Mouse (Mus musculus) left cerebral cortex, postnatal 4 days (tissue): ENCODE measurements around the gene Arl14. TPM values are rescaled to one million over a fixed set of nuclear protein-coding genes. Genes with fewer than 3 reads are reported as not detected.
"Not testable (repeated sequence)": the region's sequence is repeated elsewhere in the genome, so short reads cannot be mapped to it uniquely, and the experiment has no call there.

Experiments
- DNase-seq: peaks from one replicate; pipeline ENCODE4 v3.0.0-alpha.2; 2022
- intact Hi-C: fragments of 180-260 bp; cut with DNase I; formaldehyde crosslinking; loops from one replicate; pipeline ENCODE4 v1.15.1; 2025
- total RNA-seq, 2 experiments: library from RNA; stranded (reverse); gene quantifications; 2 replicates each; pipeline ENCODE4 v1.2.3; 2021

Arl14 gene
- total RNA-seq, 2 experiments from 2014 or later: not detected

DNA sequence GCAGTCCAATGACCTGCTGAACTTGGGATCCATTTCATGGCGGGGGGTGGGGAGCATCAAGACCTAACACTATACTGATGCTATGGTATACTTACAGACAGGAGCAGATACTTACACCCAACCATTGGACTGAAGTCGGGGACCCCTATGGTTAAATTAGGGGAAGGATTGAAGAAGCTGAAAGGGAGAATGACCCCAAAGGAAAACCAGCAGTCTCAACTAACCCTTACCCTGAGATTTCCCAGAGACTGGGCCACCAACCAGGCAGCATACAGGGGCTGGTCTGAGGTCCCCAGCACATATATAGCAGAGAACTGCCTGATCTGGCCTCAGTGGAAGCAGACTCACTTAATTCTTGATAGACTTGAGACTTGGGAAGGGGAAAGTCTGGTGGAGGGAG lies 10.0 kb upstream of the Arl14 start:
- intact Hi-C loops: no loop called here
- no peak for DNase-seq

GRCm38 (mm10) chr3:69213465-69213864 lies 8.8 kb upstream of the Arl14 start:
- intact Hi-C loops: no loop called here
- DNase-seq: no peak

- intact Hi-C loops: no loop called here
Measured at GRCm38 (mm10) chr3:69214566-69214965, 7.7 kb upstream of the Arl14 start.

GRCm38 (mm10) chr3:69222502-69222900 lies 282 bp downstream of the Arl14 start:
- DNase-seq: no peak
- intact Hi-C loops: no loop called here

More at GRCm38 (mm10) chr3:69214566-69214965, 7.7 kb upstream of the Arl14 start:
- DNase-seq: no peak

DNA sequence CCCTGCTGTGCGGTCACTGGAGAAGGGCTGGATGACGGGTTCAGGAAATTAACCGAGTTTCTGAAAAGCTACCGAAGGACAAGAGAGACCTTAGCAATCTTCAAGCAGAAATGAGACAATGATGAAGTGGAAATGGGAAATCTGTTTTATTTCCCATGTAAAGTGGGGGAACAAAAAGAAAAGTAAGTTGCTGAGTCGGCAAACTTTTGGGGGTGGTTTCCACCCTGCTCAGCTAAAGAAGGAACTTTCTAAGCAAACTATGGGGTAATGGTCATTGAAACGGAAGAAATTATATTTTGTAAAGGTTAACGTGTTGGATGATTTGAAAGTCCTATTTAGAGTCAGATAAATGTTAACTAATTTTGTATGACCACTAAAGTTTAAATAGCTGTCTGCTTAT lies 768 bp downstream of the Arl14 start:
- intact Hi-C loops: no loop called here
- no peak for DNase-seq

GRCm38 (mm10) chr3:69223666-69224065 lies 1.4 kb downstream of the Arl14 start:
- intact Hi-C loops: no loop called here

DNA sequence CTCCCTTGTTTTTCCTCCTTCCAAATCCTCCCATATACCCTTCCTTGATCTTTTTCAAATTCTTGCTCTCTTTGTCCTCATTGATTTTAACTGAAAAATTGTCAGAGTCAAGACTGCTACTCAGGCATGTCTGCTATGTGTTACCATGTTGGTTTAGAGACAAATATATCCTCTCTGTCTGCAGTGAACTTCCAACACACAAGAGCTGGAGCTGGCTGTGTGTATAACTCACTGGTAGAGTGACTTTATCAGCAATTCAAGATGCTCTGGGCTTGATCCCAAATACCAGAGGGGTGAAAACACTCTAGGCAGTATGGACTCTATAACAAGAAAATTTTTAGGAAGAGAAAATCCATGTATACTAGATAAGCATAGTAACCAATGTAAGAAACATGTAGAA lies 2.8 kb downstream of the Arl14 start:
- intact Hi-C loops: no loop called here

More at GRCm38 (mm10) chr3:69223666-69224065, 1.4 kb downstream of the Arl14 start:
- DNase-seq: no peak

GRCm38 (mm10) chr3:69226496-69226895 lies 4.3 kb downstream of the Arl14 start:
- no peak for DNase-seq
- intact Hi-C loops: no loop called here

More for the DNA sequence above, 2.8 kb downstream of the Arl14 start:
- no peak for DNase-seq

- intact Hi-C loops: no loop called here
- no peak for DNase-seq
Measured at GRCm38 (mm10) chr3:69228002-69228401, 5.8 kb downstream of the Arl14 start.

- intact Hi-C loops: no loop called here
- no peak for DNase-seq
Measured at GRCm38 (mm10) chr3:69231522-69232138, 9.4 kb downstream of the Arl14 start.

- intact Hi-C loops, DNase-seq: not testable (repeated sequence)
Measured at GRCm38 (mm10) chr3:69233552-69234189, 11.5 kb downstream of the Arl14 start.

DNA sequence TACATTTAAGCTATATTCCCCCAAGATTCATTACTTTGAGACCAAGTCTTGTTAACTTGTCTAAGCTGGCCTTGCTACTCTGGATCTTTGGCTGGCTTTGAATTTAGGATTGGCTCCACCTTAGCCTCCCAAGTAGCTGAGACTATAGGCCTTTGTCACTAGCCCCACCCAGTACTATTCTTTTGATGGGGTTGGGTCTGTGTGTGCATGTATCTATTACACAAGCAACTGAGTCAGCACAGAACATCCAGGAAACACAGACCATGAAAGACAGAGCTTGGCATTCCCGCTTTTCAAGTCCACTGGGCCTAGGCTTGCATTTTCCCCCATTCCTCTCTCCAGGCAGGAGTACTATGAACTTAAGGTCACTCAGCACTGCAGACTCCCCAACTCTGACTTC lies 12.3 kb downstream of the Arl14 start:
- no peak for DNase-seq
- intact Hi-C loops: no loop called here

GRCm38 (mm10) chr3:69235806-69236205 lies 13.6 kb downstream of the Arl14 start:
- DNase-seq: no peak
- intact Hi-C loops: no loop called here

- intact Hi-C loops: no loop called here
- no peak for DNase-seq
Measured at GRCm38 (mm10) chr3:69236491-69236890, 14.3 kb downstream of the Arl14 start.

GRCm38 (mm10) chr3:69238141-69238851 lies 16.1 kb downstream of the Arl14 start:
- DNase-seq: peak; percentile 72
- intact Hi-C loops: no loop called here

DNA sequence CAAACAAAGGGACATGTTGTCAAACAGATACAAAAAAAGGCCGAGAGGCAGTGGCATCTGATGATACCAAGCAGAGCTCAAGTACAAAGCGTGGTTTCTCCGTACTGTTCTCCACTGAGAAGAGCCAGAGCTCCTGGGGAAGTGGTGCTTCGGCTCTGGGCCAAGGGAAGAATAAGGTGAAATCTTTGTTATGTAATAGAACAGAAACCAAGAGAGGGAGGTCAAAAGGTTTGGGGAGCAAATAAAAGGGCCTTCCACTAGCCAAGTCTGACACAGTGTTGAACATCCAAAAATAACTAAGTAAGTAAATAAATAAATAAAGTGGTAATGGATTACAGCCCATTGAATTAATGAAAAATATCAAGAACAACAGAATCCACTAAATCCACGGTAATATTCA lies 17.0 kb downstream of the Arl14 start:
- intact Hi-C loops: no loop called here
- DNase-seq: no peak

- DNase-seq: no peak
- intact Hi-C loops: loop anchor here (10.0 kb wide), 1 partner anchor 464 kb away; no protein-coding TSS in a partner anchor
Measured at GRCm38 (mm10) chr3:69241020-69241419, 18.8 kb downstream of the Arl14 start.

DNA sequence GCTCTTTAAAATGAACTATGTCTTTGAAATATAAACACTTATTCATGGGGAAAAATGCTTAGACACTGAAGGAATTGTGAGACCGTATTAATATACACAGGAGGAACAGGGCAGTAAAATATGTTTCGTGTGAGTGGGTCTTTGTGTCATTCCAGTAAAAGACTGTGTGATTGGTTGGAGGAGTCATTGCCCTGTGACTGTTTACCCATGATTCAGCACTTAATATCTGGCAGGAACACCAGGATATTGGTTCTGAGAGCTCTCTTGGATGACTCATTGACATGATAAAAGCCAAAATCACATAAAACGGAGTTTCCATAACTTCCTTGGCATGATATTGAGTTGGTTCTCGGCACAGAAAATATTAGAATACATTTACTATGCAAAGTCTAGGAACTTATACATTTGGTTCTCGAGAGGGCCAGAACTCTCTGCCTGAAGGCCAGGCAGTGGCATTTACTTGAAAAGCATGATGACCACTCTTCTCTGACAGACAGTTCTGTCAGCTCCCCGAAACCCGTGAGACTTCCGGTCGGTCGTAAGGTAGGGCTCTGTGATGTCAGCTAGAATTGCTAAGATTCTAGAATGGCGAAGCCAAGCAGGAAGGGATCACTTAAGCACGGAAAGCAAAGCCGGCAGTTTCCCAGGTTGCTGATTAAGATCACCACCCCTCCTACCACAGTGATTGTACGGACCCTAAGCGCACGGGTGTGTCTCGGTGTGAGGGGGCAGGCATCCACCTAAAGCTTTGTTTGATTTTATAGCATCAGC lies 31.1 kb downstream of the Arl14 start:
- DNase-seq: no peak
- intact Hi-C loops: no loop called here

DNA sequence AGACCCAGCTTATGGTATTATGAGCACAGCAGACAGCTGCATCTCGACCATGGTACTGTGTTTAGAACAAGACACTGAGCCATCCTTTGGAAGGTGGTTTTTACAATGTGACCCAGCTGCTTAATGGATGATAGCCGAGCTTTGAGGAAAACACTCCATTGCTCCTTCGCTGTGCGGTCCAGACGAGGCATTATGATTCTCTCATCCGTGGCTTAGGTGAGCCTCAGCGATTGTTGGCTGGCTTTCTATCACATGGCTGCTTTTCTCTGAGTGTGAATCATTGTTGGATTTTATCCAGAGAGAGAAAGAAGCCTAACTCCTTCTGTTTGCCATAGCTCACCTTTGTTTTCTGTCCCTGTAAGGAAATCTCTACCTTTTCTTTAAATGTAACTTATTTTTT lies 32.5 kb downstream of the Arl14 start:
- no peak for DNase-seq
- intact Hi-C loops: no loop called here

GRCm38 (mm10) chr3:69257049-69257699 lies 35.0 kb downstream of the Arl14 start:
- peak; percentile 49 for DNase-seq
- intact Hi-C loops: loop anchor here (2.0 kb wide), 1 partner anchor 224 kb away; no protein-coding TSS in a partner anchor
